Mouse (Mus musculus) fibroblast of lung, adult 2 months (primary cell): ENCODE measurements around the gene Gm20388.

Source experiments
- DNase-seq: peaks from one replicate; pipeline ENCODE4 v3.0.0-alpha.2; 2011; ENCODE audit warnings: low read depth

Gene Gm20388

GRCm38 (mm10) chr8:120204736-120205360, 294.2 kb downstream of the Gm20388 start:
- DNase-seq, result no peak

DNA sequence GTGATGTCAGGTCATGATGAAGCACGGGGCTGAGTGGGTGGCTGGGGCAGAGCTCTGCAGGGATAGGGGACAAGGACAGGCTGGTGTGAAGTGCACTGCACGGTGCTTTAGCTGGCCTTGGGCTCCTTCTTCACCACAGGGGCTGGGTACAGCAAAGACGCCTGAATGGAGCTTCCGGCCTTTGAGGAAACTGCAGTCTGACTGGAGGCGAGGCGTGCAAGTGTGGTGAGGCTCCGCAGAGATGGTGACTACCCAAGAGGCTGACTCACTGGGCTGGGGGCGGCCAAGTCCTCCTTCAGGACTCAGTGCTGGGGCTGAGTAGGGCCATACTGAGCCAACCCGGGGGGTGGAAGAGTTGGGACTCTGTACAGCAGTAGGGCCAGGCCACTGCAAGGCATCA, 295.3 kb downstream of the Gm20388 start:
- DNase-seq, result no peak

DNA sequence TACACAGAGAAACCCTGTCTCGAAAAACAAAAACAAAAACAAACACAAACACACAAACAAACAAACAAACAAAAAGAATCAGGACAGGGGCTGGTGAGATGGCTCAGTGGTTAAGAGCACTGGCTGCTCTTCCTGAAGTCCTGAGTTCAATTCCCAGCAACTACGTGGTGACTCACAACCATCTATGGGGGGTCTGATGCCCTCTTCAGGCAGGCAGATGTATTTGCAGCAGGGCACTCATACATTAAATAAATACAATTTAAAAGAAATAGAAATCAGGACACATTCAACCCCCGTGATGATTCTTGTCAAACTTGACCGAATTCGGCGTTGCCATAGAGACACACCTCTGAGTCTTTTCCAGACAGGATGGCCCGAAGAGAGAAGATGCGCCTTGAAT, 296.7 kb downstream of the Gm20388 start:
- DNase-seq, result no peak

DNA sequence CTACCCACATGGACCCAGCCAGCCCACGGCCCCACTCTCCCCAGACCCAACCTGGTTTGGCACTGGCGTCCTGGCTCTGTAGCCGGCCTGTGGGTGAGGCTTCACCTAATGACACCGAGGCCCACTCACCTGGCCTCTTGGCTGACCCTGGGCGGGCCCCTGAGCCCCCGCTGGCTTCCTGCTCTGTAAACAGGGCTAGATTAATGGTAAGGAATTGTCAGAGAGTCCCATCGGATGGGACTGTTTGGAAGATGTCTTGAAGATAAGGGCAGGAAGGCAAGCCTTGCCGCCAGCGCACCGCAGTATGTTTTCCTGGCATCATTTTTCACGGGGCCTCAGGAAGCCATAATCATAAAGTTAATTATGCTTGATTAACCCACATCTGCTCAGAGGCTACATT, 297.5 kb downstream of the Gm20388 start:
- no peak for DNase-seq

GRCm38 (mm10) chr8:120211345-120211744, 300.7 kb downstream of the Gm20388 start:
- DNase-seq, result no peak

DNA sequence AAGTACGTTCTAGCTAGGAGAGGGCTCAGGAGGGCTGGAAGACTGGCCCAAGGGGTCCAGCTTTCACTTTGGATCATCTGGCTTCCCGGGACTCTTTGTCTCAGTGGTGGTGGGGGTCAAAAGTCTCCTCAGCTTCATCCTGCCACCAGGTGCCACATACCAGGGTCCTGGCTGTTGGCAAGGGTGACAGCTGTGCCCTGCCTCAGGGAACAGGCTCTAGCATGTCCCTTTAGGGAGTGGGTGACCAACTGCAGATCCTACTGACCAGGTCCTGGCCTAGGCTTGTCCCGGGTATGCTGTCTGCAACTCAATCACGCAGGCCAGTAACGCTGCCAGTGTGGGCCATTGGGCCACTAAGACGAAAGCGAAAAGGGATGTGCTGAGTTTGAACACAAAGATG, 302.0 kb downstream of the Gm20388 start:
- no peak for DNase-seq

DNA sequence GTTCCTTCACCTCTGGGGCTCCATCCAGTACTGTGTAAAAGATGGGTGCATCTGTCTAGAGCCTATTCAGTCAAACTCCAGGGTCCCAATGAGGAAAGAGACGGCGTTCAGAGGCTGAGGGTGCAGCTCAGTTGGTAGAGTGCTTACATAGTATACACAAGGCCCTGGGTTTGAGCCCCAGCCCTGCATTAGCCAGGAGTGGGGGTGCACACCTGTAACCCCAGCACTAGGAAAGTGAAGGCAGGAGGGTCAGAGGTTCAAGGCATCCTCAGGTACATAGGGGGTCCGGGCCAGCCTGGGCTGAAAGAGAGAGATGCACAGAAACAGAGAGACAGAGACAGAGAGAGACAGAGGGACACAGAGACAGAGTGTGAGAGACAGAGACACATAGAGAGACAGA, 302.6 kb downstream of the Gm20388 start:
- no peak for DNase-seq

DNA sequence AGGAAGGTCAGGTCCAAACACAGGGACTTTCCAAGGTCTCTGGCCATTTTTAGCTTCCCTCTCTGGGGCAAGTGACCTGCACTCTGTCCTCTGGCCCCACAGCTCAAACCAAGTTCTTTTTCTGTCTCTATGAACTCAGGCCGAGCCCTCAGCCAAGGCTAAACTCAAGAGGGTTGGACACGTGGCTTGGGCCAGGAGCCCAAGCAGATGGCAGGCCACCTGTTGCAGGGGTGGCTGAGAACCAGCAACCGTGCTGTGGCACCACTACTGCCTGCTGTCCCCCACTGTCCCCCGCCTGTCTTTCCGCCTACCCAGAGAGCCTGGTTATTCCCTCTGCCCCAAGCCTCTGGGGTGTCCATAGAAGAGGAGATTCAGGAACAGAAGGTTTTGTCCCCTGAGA, 303.3 kb downstream of the Gm20388 start:
- DNase-seq, result no peak

- DNase-seq, result peak; percentile 80
Measured at GRCm38 (mm10) chr8:120215416-120216141, 304.9 kb downstream of the Gm20388 start.

GRCm38 (mm10) chr8:120216855-120217830, 306.5 kb downstream of the Gm20388 start:
- peak; percentile 95 for DNase-seq

- DNase-seq, result no peak
Measured at GRCm38 (mm10) chr8:120222548-120222947, 311.9 kb downstream of the Gm20388 start.

DNA sequence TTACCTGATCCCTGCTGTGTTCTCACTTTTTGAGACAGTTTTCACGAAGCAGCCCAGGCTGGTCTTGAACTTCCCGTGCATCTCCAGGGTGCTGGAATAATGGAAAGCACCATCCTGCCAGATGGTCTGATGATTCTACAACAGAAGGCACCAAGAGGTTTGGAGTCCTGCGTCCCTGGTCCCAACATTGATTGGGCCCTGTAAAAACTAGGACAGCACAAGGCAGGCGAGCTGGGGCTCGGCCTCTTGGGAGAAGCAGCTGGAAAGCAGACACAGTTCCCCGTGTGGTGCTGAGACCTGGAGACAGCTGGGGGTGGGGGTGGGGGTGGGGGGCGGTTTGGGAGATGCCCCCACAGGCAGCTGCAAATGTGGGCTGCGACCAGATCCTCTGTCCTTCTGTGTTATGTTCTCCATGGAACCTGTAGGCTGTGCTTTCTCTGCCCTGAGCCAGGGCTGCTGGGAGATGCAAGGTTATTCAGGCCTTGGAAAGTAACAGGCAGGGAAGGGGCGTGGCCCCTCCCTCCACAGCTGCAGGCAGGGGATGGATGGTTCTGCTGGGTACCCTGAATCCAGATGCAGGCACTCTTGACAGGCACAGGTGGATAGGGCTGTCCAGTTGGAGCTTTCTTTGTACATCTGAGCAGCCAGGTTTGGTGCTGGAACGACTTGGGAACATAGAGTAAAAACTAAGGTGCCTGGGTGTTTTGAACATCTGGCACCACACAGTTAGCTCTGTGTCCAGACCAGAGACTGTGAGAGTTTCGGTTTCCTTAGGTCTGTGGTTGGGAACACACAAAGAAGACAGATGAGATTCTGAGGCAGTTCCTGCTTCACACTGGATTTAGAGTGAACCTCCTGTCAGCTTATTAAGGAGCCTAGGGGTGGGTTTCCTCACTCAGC, 314.1 kb downstream of the Gm20388 start:
- DNase-seq, result no peak

DNA sequence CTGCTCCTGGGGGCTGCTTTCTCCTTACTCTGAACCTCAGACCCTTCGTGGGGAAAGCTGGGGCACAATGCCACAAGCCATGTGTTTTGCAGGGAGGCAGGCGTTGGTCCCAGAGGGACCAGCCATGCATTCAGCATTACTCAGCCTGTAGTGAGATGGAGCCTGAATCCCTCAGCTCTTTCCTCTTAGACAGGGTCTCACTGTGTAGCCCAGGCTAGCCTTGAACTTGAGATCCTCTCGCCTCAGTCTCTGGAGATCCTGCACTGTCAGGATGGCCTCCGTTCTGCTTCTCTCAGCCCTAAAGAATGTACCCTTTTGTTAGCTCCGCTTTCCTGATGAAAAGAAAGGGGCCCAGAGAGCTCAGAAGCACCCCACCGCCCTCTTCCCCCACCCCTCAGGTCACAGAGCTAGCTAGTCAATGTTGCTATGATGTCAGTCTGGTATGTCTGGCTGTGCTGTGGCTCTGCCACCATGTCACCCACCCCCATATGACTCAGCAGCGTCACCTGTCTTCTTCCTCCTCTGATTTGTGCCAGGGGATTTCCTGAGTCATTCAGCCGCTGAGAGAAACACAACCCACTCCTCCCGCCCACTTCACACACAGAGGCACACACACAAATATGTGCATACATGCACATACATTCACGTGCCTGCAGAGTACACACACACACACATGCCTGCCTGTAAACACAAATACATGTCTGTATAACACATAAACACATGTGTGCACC, 314.9 kb downstream of the Gm20388 start:
- no peak for DNase-seq

DNA sequence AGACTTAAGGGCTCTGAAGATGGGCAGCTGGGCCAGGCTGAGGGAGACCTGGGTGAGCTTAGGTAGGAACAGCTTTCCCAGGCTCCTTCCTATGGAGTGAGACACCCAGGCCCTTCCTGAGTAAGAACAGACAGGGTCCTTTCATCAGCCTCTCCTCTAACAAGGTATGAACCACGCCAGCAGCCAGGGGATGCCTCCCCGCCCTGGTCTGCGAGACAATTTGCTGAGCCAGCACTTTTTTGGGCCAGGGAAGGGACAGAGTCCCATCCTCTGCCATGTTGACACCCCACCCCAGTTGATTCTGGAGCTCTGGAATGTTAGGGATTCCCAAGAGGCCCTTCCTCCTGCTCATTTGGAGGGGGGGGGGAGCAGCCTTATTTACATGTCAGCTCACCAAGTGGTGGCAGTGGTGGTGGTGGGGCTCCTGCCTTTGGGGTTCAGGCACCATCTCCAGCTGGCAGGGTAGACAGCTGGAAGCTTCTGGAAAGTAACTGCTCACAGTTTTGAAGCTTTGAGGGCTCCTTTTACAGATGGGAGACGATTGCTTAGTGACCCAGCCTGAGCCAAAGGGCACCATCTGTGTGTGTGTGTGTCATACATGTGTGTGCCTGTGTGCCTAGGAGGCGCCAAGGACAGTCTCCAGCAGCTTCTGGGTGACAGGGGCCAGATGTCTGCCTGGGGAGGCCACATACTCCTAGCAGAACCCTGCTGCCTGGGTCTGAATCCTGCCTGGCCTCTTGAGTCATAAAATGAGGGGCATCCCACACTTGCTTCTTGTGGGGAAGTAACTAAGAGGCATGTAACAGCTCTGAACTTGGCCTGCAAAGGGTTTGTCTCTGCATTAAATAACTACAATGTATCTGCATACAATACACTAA, 316.3 kb downstream of the Gm20388 start:
- no peak for DNase-seq

DNA sequence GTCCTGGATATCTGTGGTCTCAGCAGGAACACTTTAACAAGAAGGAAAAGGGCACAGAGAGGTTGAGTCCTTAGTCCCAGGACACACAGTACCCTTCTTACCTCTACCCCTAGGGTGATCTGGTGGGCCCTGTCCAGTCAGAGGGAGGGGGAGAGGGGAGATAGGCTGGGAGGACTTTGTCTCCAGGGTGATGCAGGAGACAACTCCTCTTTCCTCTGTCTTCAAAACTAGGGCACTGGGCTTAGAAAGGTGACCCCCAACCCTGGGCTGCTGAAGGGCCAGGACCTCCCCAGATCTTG, 316.9 kb downstream of the Gm20388 start:
- no peak for DNase-seq

DNA sequence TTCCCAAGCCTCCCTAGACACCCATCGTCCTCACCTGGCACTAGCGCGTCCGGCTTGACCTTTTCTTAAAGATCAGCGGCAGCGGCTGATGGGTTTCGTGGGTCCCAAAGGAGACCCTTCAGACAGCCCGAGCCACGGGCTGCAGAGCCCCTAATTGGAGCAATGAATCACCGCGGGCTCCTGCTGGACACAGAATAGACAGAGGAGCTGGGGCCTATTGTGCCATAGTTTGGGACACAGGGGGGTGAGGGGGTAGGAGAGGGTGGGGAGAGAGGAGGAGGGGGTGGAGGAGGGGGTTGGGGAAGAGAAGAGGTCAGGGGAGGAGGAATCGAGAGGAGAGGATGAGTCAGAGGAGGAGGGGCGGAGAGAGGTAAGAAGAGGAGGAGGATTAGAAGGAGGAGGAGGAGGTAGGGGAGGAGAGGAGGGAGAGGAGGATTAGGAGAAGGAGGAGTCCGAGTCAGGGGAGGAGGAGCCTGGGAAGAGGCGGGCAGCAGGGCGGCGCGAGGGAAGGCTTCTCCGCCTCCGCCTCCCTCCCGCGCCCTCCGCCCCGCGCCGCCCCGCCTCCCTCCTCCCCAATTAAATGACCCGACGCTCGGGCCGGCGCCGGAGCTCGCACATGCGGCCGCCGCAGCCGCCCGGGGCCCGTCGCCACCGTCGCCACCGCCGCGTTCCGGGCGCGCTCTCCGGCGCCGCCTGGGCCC, 317.4 kb downstream of the Gm20388 start, which contains the start of gene Gse1:
Gene Gse1 (plus strand): TSS at position 566 of the 701 bp plus-strand sequence.
- no peak for DNase-seq

- DNase-seq, result no peak
Measured at GRCm38 (mm10) chr8:120228781-120229573, 318.3 kb downstream of the Gm20388 start.

DNA sequence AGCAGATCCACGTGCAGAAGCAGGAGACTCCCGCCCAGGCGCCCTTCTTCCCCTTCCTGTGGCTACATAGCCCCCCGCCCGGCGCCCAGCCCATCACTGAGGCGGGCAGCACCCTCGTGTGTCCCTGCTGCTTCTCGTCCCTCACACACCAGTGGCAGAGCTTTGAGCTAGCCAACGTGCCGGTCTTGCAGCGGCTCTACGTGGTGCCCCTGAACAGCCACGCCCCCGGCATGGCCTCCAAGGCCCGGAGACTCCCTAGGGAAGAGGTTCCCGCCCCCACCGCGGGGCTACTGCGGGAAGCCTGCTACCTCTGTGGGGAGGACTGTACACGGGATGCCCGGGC, 318.9 kb downstream of the Gm20388 start:
- no peak for DNase-seq

DNA sequence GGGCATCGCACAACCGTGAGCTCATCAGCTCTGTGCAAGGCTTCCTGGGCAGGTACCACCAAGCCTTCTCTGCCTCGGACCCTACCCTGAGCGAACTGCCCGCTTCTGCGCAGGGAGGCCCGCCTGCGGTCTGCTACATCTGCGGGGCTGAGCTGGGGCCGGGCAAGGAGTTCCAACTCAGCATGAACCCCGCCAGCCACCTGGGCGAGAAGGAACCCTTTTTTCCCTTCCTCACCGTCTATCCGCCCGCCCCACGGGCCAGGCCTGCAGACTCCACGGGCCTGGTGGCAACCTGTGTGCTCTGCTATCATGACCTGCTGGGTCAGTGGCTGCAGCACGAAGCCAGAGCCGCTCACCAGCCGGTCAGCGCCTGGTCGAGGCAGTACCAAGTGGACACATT, 319.4 kb downstream of the Gm20388 start:
- no peak for DNase-seq
